In genomic region chr4:105316478-105317206, GRCm38 (mm10) we compare ENCODE assay signal across 9 mouse cellular contexts.
DNase-seq lines count a peak whose midpoint lies in the region; ATAC-seq and TF ChIP-seq lines count a peak whose summit lies in the region.
"Had no signal": no experiment of that assay in that cellular context is flagged by ENCODE, and none has a peak within 500 bp of the region (broad histone marks: within the 10 kb centered on the region; RNA-seq: fewer than 3 reads in every experiment).

No protein-coding gene starts in this region.

- H3K4me1 ChIP-seq in heart, embryonic 10.5 days, result peaks cover 11% of the 10 kb centered on the region
- H3K4me1 ChIP-seq in forebrain, postnatal 0 days (ENCODE audit: insufficient read depth), result no peaks in the 10 kb centered on the region

- H3K27me3 ChIP-seq in heart, embryonic 10.5 days (ENCODE audit: insufficient read depth, poor library complexity, severe bottlenecking), result no peaks in the 10 kb centered on the region
- H3K27me3 ChIP-seq in forebrain, postnatal 0 days (ENCODE audit: insufficient read depth, low read length), result no peaks in the 10 kb centered on the region

- no peak overlapping the region for H3K4me2 ChIP-seq in forebrain, postnatal 0 days (ENCODE audit: low read depth)

- no peak overlapping the region for H3K27ac ChIP-seq in heart, embryonic 10.5 days
- no peak overlapping the region for H3K27ac ChIP-seq in forebrain, postnatal 0 days (ENCODE audit: low read depth, low read length)

- 76% methylated on average over 12 of the region's 12 CpGs for WGBS in heart, embryonic 10.5 days
- WGBS in forebrain, postnatal 0 days, result 80% methylated on average over 12 of the region's 12 CpGs

- peak; percentile 88 for ATAC-seq in megakaryocyte, adult 5-6 weeks (ENCODE audit: poor library complexity, severe bottlenecking)
- no peak for ATAC-seq in forebrain, postnatal 0 days

- no peaks in the 10 kb centered on the region for H3K9me3 ChIP-seq in heart, embryonic 10.5 days
- H3K9me3 ChIP-seq in forebrain, postnatal 0 days (ENCODE audit: low read length), result no peaks in the 10 kb centered on the region

- intact Hi-C loops in gastrocnemius, postnatal 14 days (cut with DNase I; ENCODE audit: low total_unique reads), result loop anchor here (10.0 kb wide), 1 partner anchor 152 kb away; no protein-coding TSS in a partner anchor

- H3K4me3 ChIP-seq in heart, embryonic 10.5 days, result no peak overlapping the region
- no peak overlapping the region for H3K4me3 ChIP-seq in forebrain, postnatal 0 days (ENCODE audit: low read depth, low read length)

- H3K36me3 ChIP-seq in heart, embryonic 10.5 days, result no peaks in the 10 kb centered on the region
- no peaks in the 10 kb centered on the region for H3K36me3 ChIP-seq in forebrain, postnatal 0 days (ENCODE audit: insufficient read depth)
- H3K36me3 ChIP-seq: G1E had no signal

- DNase-seq in heart, adult 18-20 months, result peak; percentile 55 to 67
- DNase-seq in heart, embryonic 10.5 days (ENCODE audit: low spot score), result no peak
- peak; percentile 49 for DNase-seq in ES-CJ7 (ENCODE audit: low read depth, low spot score)
- DNase-seq in gastrocnemius, postnatal 14 days, result peak; percentile 20
- DNase-seq in thymus, postnatal 36 days, result peak; percentile 52 to 59
- DNase-seq in cerebellum, adult 9-11 months, result no peak
- no peak for DNase-seq in forebrain, postnatal 0 days

- no peak overlapping the region for H3K9ac ChIP-seq in forebrain, postnatal 0 days

- TF ChIP-seq CTCF in forebrain, postnatal 0 days (IDR thresholded peaks at IDR 0.05; ENCODE audit: low read depth), result no peak; the same call in 1 of the 2 replicates

Comparison
In these comparisons a context has a peak if more than half of its experiments do, and no peak if none do; other contexts are left out.
1. DNase-seq: peak in heart, adult 18-20 months (2 of 2), ES-CJ7 (single experiment), gastrocnemius, postnatal 14 days (single experiment) and thymus, postnatal 36 days (2 of 2); none in heart, embryonic 10.5 days (single experiment), cerebellum, adult 9-11 months (single experiment) and forebrain, postnatal 0 days (single experiment).